Mouse (Mus musculus): Measurements from ENCODE around the gene Atoh8.

Atoh8 gene

DNA sequence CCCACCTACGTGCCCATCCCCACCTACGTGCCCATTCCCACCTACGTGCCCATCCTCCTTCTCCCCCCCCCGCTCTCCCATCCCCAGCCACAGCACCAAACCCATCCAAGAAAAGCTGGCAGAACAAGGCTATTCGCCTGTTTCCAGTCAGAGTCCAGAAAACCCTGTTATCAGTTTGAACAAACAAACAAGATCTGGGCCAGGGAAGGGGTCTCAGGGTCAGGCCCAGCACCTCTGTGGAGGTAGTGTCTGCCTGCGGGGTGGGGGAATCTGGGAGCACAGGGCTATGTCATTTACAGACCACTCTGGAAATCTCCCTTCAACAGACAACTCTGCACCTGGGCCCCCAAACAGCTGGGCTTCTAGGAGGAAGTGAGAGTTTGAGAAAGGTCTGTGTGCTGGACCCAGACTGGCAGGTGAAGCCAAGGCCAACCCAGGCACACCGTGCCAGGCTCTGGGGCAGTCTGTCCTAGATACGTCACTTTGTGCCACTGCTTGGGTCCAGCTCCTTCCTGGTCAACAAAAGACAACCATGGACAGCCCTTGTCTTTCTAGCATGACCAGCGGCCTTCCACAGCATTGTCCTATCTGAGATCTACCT, 7.6 kb downstream of the Atoh8 start:
- DNase-seq (ENCODE audit: extremely low spot score, low read depth, low spot score) = no peak

DNA sequence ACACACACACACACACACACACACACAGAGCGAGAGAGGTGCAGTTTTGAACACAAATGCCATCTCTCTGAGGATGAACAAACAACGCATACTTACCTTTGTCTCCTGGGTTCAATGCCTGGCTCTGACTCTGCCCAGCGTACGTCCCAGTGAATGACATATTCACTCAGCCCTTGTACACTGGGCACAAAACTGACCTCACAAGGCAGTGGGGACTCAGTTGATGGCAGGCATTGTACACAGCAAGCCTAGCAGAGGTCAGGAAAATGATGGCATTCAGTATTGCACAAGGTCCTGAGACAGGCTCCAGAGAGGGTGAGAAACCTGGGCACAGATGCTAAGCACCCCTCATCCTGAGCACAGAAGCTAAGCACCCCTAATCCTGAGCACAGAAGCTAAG, 8.4 kb downstream of the Atoh8 start:
- no peak for DNase-seq (ENCODE audit: extremely low spot score, low read depth, low spot score)

GRCm38 (mm10) chr6:72225686-72226085, 9.7 kb downstream of the Atoh8 start:
- DNase-seq (ENCODE audit: extremely low spot score, low read depth, low spot score) = no peak

DNA sequence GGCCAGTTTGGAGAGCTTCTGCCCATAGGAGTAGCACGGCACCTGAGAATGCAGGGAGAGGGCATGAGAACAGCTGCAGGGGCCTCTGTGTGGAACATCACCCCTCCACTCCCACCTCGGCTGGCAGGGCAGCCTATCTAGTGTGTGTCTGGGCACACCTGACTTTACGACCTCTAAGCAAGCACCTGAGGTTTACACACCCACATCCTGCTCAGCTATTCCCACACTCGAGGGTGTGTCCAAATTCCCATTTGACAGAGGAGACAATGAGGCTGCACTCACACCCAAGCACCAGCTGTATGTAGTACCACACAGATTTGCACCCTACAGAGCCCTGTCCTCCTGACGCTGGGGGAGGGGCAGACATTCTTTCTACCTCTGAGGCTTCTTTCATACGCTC, 11.5 kb downstream of the Atoh8 start:
- no peak for DNase-seq (ENCODE audit: extremely low spot score, low read depth, low spot score)

GRCm38 (mm10) chr6:72222876-72223275, 12.5 kb downstream of the Atoh8 start:
- no peak for DNase-seq (ENCODE audit: extremely low spot score, low read depth, low spot score)

- no peak for DNase-seq (ENCODE audit: extremely low spot score, low read depth, low spot score)
These were observed 13.1 kb downstream of the Atoh8 start for GRCm38 (mm10) chr6:72222271-72222724.

- DNase-seq (ENCODE audit: extremely low spot score, low read depth, low spot score) = no peak
These were observed 14.1 kb downstream of the Atoh8 start for GRCm38 (mm10) chr6:72221271-72221670.

DNA sequence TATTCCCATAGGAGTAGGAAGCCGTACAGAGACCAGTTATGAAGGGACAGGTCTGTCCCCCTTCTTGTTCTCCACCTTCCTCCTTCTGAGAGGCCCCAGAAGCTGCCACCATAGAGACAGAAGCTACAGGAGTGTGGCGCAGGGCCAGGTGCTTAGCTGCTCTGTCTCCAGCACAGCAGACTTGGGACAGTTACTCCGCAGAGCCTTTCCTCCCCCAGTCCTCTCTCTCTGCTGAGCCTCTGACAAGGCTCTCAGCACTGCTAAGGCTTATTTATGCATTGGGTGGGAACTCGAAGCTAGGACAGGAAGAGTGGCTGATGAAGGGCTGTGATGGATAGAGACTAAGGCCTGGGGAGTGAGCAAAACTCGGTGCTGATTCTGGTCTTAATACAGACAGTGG, 15.8 kb downstream of the Atoh8 start:
- no peak for DNase-seq (ENCODE audit: extremely low spot score, low read depth, low spot score)

DNA sequence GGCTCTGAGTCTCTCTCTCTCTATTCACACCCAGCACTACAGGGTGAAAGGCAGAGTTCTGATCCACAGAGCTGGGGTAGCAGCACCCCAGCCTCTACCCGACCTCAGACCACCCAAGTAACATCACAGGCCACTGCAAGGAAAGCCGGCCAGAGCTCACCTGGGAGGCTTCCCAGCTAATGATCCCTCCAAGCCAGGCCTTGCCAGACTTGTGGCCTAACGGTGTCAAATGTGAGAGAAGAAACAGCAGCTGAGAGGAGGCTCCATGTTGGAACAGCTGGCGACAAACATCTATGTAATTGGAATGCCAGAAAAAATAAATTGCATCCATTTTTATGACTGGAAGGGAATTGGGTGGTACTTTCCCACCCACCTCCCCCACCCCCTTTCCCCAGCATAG, 17.1 kb downstream of the Atoh8 start:
- no peak for DNase-seq (ENCODE audit: extremely low spot score, low read depth, low spot score)

- DNase-seq (ENCODE audit: extremely low spot score, low read depth, low spot score) = no peak
These were observed 18.0 kb downstream of the Atoh8 start for GRCm38 (mm10) chr6:72217415-72217784.

- DNase-seq (ENCODE audit: extremely low spot score, low read depth, low spot score) = peak; percentile 86
These were observed 18.5 kb downstream of the Atoh8 start for GRCm38 (mm10) chr6:72216681-72217414.

- no peak for DNase-seq (ENCODE audit: extremely low spot score, low read depth, low spot score)
These were observed 19.8 kb downstream of the Atoh8 start for GRCm38 (mm10) chr6:72215582-72215981.

- DNase-seq (ENCODE audit: extremely low spot score, low read depth, low spot score) = no peak
These were observed 24.0 kb downstream of the Atoh8 start for GRCm38 (mm10) chr6:72211360-72211759.

DNA sequence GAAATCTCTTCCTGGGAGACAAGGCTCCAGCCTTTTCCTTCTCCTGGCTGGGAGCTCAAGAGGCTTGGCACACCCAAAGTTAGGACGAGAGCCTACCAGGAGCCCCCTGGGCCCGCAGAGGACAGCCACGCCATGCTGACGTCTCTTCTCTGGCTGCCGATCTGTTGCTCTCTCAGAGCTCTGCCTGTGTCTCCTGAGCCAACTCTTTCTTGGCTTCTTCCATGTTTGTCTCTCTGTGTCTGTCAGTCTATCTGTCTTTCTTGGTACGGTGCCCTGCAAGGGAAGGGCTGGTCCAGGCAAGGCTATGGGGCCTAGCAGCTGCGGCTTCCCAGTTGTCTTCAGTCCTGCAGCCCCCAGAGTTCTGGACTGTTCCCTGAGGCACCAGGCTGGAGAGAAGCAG, 24.6 kb downstream of the Atoh8 start:
- DNase-seq (ENCODE audit: extremely low spot score, low read depth, low spot score) = no peak

DNA sequence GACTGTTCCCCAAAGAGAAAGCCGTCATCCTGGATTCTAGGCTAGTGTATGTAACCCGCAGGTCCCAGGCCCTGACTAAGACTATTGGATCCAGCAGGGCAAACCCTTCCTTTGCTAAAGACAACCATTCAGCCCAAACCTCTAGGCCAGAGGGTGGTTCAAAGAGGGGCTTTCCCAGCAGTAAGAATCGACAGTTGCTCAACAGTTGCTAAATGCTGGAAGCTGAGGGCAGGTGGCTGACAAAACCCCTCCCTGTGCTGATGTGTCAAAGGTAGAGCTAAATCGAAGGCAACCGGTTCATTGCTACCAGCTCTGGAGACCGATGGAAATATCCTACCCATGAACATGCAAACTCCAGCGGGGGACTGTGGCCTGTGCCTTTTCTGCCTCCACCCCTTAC, 25.6 kb downstream of the Atoh8 start:
- no peak for DNase-seq (ENCODE audit: extremely low spot score, low read depth, low spot score)

DNA sequence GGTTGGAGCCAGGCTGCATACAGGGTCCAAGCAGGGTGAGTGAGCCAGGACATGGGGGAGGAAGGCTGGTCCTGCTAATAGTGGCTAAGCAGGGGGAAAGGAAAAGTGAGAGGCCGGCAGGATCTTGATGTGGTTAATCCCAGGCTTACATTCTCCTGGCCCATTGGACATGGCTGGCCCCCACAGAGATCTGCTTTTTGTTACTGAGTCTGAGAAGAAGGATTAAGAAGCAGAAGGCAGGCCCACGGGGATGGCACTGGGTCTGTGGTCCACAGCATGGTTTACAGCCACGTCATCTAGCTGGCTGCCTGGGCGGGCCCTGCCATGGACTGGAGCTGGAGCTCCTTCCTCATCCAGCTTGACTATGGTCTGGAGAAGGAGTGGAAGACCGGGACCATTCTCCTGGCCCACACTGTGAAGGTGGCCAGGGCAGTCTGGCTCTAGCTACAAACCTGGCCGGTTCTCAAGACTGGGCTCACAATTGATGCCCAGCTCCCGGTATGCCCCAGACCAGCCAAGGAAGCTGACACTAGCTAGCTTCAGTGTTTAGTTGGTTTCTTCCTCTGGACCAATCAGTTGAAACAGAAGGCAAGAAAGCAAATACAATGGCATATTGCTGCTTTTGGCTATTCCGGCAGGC, 26.9 kb downstream of the Atoh8 start:
- DNase-seq (ENCODE audit: extremely low spot score, low read depth, low spot score) = no peak

- no peak for DNase-seq (ENCODE audit: extremely low spot score, low read depth, low spot score)
These were observed 29.4 kb downstream of the Atoh8 start for GRCm38 (mm10) chr6:72206021-72206420.

- no peak for DNase-seq (ENCODE audit: extremely low spot score, low read depth, low spot score)
These were observed 30.5 kb downstream of the Atoh8 start for GRCm38 (mm10) chr6:72204858-72205257.

DNA sequence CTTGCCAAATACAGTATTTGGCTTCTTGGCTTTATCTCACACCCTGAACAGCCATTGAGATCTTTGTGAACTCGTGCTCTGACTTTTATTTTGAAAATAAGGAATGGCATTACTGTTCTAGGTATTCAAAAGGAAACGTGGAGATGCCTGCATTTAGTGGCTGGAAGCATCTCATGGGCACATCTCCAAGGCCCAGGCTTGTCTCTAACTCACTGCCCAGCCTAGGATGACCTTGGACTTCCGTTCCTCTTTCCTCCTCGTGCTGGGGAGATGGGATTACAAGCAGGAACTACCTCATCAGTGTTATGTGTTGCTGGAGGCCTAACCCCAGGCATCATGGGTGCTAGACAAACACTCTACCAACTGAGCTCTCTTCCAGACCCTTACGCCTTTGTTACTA, 32.1 kb downstream of the Atoh8 start:
- no peak for DNase-seq (ENCODE audit: extremely low spot score, low read depth, low spot score)

- no peak for DNase-seq (ENCODE audit: extremely low spot score, low read depth, low spot score)
These were observed 32.6 kb downstream of the Atoh8 start for GRCm38 (mm10) chr6:72202732-72203131.

DNA sequence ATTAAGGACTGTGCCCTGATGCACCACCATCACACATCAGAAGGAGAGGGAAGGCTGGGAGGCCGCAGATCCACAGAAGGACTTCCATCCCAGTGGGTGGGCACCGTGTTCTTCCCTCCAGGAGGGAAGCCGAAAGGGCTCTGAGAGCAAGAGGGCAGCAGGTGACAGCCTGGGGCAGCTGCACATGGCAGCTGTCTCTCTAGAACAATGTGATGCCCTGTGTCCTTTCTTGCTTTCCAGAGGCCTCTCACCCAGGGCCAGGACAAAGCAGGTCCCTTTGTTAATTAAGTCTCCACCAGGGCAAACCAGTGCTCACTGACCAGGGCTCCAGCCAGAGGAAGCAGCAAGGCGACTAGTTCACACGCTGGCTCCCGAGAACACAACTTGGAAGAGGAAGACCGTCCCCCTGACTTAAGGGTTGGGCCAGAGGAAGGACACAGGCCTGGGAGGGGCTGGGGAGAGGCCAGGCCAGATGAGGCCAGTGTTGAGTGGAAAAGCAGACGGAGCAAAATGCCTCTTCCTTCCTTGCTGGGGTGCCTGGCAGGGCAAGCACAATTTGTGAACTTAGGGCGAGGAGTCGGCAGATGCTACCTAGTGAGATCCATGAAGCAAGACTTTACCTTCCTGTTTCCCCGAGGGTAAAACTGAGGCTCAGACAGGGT, 34.7 kb downstream of the Atoh8 start:
- no peak for DNase-seq (ENCODE audit: extremely low spot score, low read depth, low spot score)

DNA sequence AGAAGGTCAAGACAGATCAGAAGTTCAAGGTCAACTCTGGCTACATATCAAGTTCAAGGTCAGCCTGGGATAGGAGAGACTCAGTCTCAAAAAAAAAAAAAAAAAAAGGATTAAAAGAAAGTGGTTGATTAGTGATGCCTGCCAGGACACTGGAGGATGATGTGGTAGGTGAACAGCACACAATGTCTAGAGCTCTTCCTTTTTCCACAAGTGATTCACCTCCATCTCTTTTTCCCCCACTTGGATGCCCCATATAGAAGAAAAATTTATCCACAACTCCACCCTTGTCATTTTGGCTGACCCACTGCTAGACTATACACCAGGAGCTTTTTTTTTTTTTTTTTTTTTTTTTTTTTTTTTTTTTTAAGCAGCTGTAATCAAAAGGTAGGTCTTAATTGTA, 37.9 kb downstream of the Atoh8 start:
- no peak for DNase-seq (ENCODE audit: extremely low spot score, low read depth, low spot score)

Data from hindlimb bud, embryonic 11.5 days (tissue).